Mouse (Mus musculus): Measurements from ENCODE around the gene Sh3bp4.

GRCm38 (mm10) chr1:89074678-89075077 lies 4.5 kb downstream of the Sh3bp4 start:
- TF ChIP-seq CTCF (IDR thresholded peaks at IDR 0.05; ENCODE audit: control insufficient read depth, insufficient read depth, low read length) (no peak), POLR2A (IDR thresholded peaks at IDR 0.05; ENCODE audit: borderline replicate concordance, control insufficient read depth, low read depth, low read length) (no peak)

All from bone marrow, adult 2 months (tissue).